Mouse (Mus musculus): ENCODE results near the gene Tnfrsf1a.

DNA sequence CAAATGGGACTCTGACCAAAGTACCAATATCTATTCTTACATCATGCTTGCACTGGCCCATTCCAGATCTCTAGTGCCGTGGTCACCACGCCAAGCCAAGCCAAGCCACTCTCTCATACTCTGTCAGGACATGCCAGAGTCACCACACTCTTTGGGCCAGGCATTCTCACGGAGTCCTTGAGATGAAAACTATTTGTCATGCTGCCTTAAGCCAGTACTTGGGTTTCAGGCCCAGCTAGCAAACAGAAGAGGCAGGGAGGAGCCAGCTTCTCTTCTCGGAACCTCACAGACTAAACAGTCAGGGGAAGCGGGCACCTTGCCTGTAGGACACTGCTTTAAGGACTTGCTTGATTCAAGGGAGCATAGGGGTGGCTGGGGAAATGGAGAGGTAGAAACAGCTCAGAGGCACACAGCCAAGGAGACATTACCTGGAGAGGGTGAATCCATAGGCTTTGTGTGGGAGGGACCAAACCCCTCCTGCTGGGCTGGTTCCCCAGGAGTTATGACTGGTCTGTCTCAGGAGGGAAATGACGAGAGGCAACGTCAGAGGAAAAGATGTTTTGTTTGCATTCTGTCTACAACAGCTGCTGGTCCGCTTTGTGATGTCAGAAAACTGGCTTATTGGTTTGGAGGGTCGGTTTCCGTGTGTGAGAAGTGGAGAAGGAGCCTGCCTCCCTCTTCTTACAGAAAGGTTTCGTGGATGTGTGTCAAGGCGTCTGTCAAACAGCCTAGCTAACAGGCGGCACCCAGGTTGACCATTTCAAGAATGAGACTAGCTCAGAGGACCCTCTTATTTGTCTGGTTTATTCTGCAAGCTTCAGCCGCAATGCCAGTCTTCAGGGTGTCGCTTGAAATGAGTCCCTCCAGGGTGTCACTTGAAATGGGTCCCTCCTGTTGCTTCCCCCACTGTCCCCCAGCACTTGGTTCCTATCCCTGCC lies 29.9 kb upstream of the Tnfrsf1a start:
- TF ChIP-seq CTCF (IDR thresholded peaks at IDR 0.05; ENCODE audit: low read depth) = no peak
- TF ChIP-seq EP300 (optimal IDR thresholded peaks at IDR 0.05) = no peak

Data from stomach, postnatal 0 days (tissue).